9 mouse cellular contexts compared by ENCODE assay signal in genomic region chr4:130246132-130246531, GRCm38 (mm10). TPM values are rescaled to one million over a fixed set of nuclear protein-coding genes. Genes with fewer than 3 reads are reported as not detected.
DNase-seq lines count a peak whose midpoint lies in the region; ATAC-seq and TF ChIP-seq lines count a peak whose summit lies in the region.
"Had no signal": no experiment of that assay in that cellular context is flagged by ENCODE, and none has a peak within 500 bp of the region (broad histone marks: within the 10 kb centered on the region; RNA-seq: fewer than 3 reads in every experiment).

No protein-coding gene starts in this region.

- peak; percentile 83 for DNase-seq in urinary bladder, postnatal 14 days (ENCODE audit: low spot score)
- no peak for DNase-seq in urinary bladder, adult 2 months (ENCODE audit: low spot score)
- DNase-seq in forelimb bud, embryonic 11.5 days (ENCODE audit: low read depth, low spot score), result peak; percentile 81
- peak; percentile 93 for DNase-seq in kidney, postnatal 0 days (ENCODE audit: low spot score)
- DNase-seq in liver, embryonic 14.5 days (ENCODE audit: low read depth in 3 of 3, low spot score in 3 of 3), result peak; percentile 64 to 80 (median 67)
- peak; percentile 94 for DNase-seq in retina, embryonic 14.5 days (ENCODE audit: low spot score)
- DNase-seq in urinary bladder, postnatal 25 days (ENCODE audit: low spot score), result peak; percentile 70

- WGBS in kidney, postnatal 0 days, result 2% methylated on average over 6 of the region's 6 CpGs
- 1% methylated on average over 6 of the region's 6 CpGs for WGBS in liver, embryonic 14.5 days (ENCODE audit: insufficient replicate concordance)

- TF ChIP-seq CTCF in kidney, postnatal 0 days (IDR thresholded peaks at IDR 0.05; ENCODE audit: low read depth), result peak; percentile 94
- peak; percentile 99 for TF ChIP-seq CTCF in liver, embryonic 14.5 days (IDR thresholded peaks at IDR 0.05; ENCODE audit: low read depth)

- H3K27ac ChIP-seq in kidney, postnatal 0 days, result no peak overlapping the region
- H3K27ac ChIP-seq in liver, embryonic 14.5 days, result no peak overlapping the region

- peak; percentile 18; the same call in 1 of the 2 replicates for TF ChIP-seq EP300 in liver, embryonic 14.5 days (IDR thresholded peaks at IDR 0.05; ENCODE audit: low read depth)

- no peak overlapping the region for H3K9ac ChIP-seq in kidney, postnatal 0 days (ENCODE audit: low read depth, low read length)
- H3K9ac ChIP-seq in liver, embryonic 14.5 days (replicated peaks), result no peak overlapping the region

- no peaks in the 10 kb centered on the region for H3K36me3 ChIP-seq in kidney, postnatal 0 days (ENCODE audit: insufficient read depth, low read length)
- no peaks in the 10 kb centered on the region for H3K36me3 ChIP-seq in liver, embryonic 14.5 days (replicated peaks; ENCODE audit: control insufficient read depth, insufficient read depth, low read depth)

- peak; percentile 45; the same call in 1 of the 2 replicates for ATAC-seq in cerebellum, adult (ENCODE audit: insufficient number of reproducible peaks, low FRiP score, low TSS enrichment)
- 0 out of 2 replicates have a peak, but pooled peaks have one; percentile 29 for ATAC-seq in kidney, postnatal 0 days (replicated peaks; ENCODE audit: low FRiP score, low read depth)
- ATAC-seq in liver, embryonic 14.5 days (ENCODE audit: insufficient read depth), result no peak

- no peak overlapping the region for H3K4me3 ChIP-seq in kidney, postnatal 0 days (replicated peaks; ENCODE audit: low read depth, low read length)
- H3K4me3 ChIP-seq in liver, embryonic 14.5 days (ENCODE audit: insufficient read depth in 1 of 2, low read depth in 2 of 2, low read length in 2 of 2), result no peak overlapping the region

- H3K4me1 ChIP-seq in kidney, postnatal 0 days (replicated peaks; ENCODE audit: insufficient read depth, low read length), result no peaks in the 10 kb centered on the region
- H3K4me1 ChIP-seq in liver, embryonic 14.5 days (replicated peaks; ENCODE audit: control insufficient read depth in 2 of 2, insufficient read depth in 2 of 2, low read length in 1 of 2), result peaks cover 28 to 45% of the 10 kb centered on the region in 2 experiments

- H3K27me3 ChIP-seq in kidney, postnatal 0 days (ENCODE audit: insufficient read depth, low read length), result no peaks in the 10 kb centered on the region
- no peaks in the 10 kb centered on the region for H3K27me3 ChIP-seq in liver, embryonic 14.5 days (ENCODE audit: control insufficient read depth, insufficient read depth, low read length)

- no peaks in the 10 kb centered on the region for H3K9me3 ChIP-seq in kidney, postnatal 0 days (replicated peaks; ENCODE audit: low read length)
- no peaks in the 10 kb centered on the region for H3K9me3 ChIP-seq in liver, embryonic 14.5 days (ENCODE audit: control insufficient read depth, low read length)

- H3K4me2 ChIP-seq in kidney, postnatal 0 days (ENCODE audit: low read length), result no peak overlapping the region
- no peak overlapping the region for H3K4me2 ChIP-seq in liver, embryonic 14.5 days (ENCODE audit: low read depth)

RNA-seq across cellular contexts. Expression of gene Gm853, which starts 23.9 kb away (rescaled TPM):
- polyA plus RNA-seq in urinary bladder, adult 2 months (2012; rRNA removed), result not detected in 2 replicates
- 14.3 and 15.9 TPM in 2 replicates for polyA plus RNA-seq in kidney, postnatal 0 days (2015; fragmentation: Nextera tagmentation; extraction: Ambion mirVana)
- 0.01 TPM in 1 of 2 replicates, not detected in the other for polyA plus RNA-seq in liver, embryonic 14.5 days (2012; rRNA removed)
- not detected in 2 replicates for polyA plus RNA-seq in liver, embryonic 14.5 days (2014; fragmentation: Nextera tagmentation; extraction: Ambion mirVana)
- polyA plus RNA-seq: heart, embryonic 14.5 days had no signal

RNA-seq across cellular contexts. Expression of gene Serinc2, which starts 32.9 kb away (rescaled TPM):
- 84.7 and 87.7 TPM in 2 replicates for polyA plus RNA-seq in urinary bladder, adult 2 months (2012; rRNA removed)
- 52.6 and 58.0 TPM in 2 replicates for polyA plus RNA-seq in kidney, postnatal 0 days (2015; fragmentation: Nextera tagmentation; extraction: Ambion mirVana)
- 0.45 and 0.48 TPM in 2 replicates for polyA plus RNA-seq in liver, embryonic 14.5 days (2012; rRNA removed)
- polyA plus RNA-seq in liver, embryonic 14.5 days (2014; fragmentation: Nextera tagmentation; extraction: Ambion mirVana), result 0.23 and 0.30 TPM in 2 replicates

Comparison
In these comparisons a context has a peak if more than half of its experiments do, and no peak if none do; other contexts are left out.
1. RNA of gene Gm853, which starts 23.9 kb away (polyA plus RNA-seq): 14.3 to 15.9 TPM in kidney, postnatal 0 days; not detected in urinary bladder, adult 2 months and 0.01 TPM in liver, embryonic 14.5 days; every median in the first group is over 10 times any median in the second.
2. RNA of gene Serinc2, which starts 32.9 kb away (polyA plus RNA-seq): 84.7 to 87.7 TPM in urinary bladder, adult 2 months and 52.6 to 58.0 TPM in kidney, postnatal 0 days; 0.23 to 0.48 TPM in liver, embryonic 14.5 days; every median in the first group is over 10 times any median in the second.